Mouse (Mus musculus) G1E (cell line): ENCODE results near the gene Slmap. TPM values are rescaled to one million over a fixed set of nuclear protein-coding genes. Genes with fewer than 3 reads are reported as not detected.
A peak's percentile ranks its signal among the peaks of the same experiment; 100 is the strongest.

Experiments
- ATAC-seq: 2 replicates; pipeline ENCODE4 v1.8.0; 2016; ENCODE audit warnings: mild to moderate bottlenecking; ENCODE audit not compliant: insufficient number of reproducible peaks, poor library complexity, low FRiP score, severe bottlenecking; ENCODE audit errors: extremely low read depth
- DNase-seq: peaks from one replicate; pipeline ENCODE4 v3.0.0; 2012; ENCODE audit warnings: low spot score
- H3K27me3 ChIP-seq: 2 replicates; pipeline ENCODE4 v1.6.1; 2012; ENCODE audit warnings: mild to moderate bottlenecking, low read length, inconsistent platforms; ENCODE audit not compliant: insufficient read depth
- H3K36me3 ChIP-seq: replicated peaks from 2 replicates; pipeline ENCODE3; 2012; ENCODE audit warnings: mild to moderate bottlenecking, inconsistent platforms
- H3K4me1 ChIP-seq: 2 replicates; pipeline ENCODE4 v1.6.1; 2012; ENCODE audit warnings: low read depth, low read length, inconsistent platforms, mixed read lengths; ENCODE audit not compliant: insufficient read depth
- H3K4me3 ChIP-seq: 2 replicates; pipeline ENCODE4 v1.5.1; 2012; ENCODE audit warnings: low read depth, mild to moderate bottlenecking, inconsistent platforms, low read length, moderate library complexity, mixed read lengths
- H3K9me3 ChIP-seq: replicated peaks from 2 replicates; pipeline ENCODE4 v1.6.1; 2012; ENCODE audit warnings: inconsistent platforms
- CTCF ChIP-seq: IDR thresholded peaks from 2 replicates; pipeline ENCODE4 v1.5.1; 2012; ENCODE audit warnings: low read depth, low read length, inconsistent platforms, mixed read lengths
- GATA1 ChIP-seq: IDR thresholded peaks from 2 replicates; pipeline ENCODE4 v1.6.1; 2012; ENCODE audit warnings: borderline replicate concordance, low read length, inconsistent platforms, mixed read lengths
- GATA2 ChIP-seq: IDR thresholded peaks from 2 replicates; pipeline ENCODE4 v1.6.1; 2012; ENCODE audit warnings: low read depth, low read length, inconsistent platforms, borderline replicate concordance
- POLR2AphosphoS5 ChIP-seq: IDR thresholded peaks from 2 replicates; pipeline ENCODE4 v1.6.1; 2012; ENCODE audit warnings: low read depth, low read length, inconsistent platforms; ENCODE audit not compliant: insufficient replicate concordance
- TAL1 ChIP-seq: conservative IDR thresholded peaks from 2 replicates; pipeline ENCODE4 v1.6.1; 2012; ENCODE audit warnings: low read depth, low read length, inconsistent platforms, mixed read lengths
- polyA plus RNA-seq: library from polyadenylated mRNA; stranded (reverse); fragments of >175 nt; gene quantifications from 2 replicates; pipeline ENCODE4 v1.2.3, GENCODE M21; 2012
- total RNA-seq, 2 experiments: library from RNA; stranded (forward) in 1 of 2; stranded (reverse) in 1 of 2; fragments of 200-1000 nt in 1 of 2; fragments of >200 nt in 1 of 2; fragmentation: Nextera tagmentation in 1 of 2; gene quantifications; 2 replicates each; pipeline ENCODE4 v1.2.3; 2014 to 2017

The Slmap gene
- total and polyA plus RNA-seq, 3 experiments: 58.4 to 159 (median 92.9) TPM

DNA sequence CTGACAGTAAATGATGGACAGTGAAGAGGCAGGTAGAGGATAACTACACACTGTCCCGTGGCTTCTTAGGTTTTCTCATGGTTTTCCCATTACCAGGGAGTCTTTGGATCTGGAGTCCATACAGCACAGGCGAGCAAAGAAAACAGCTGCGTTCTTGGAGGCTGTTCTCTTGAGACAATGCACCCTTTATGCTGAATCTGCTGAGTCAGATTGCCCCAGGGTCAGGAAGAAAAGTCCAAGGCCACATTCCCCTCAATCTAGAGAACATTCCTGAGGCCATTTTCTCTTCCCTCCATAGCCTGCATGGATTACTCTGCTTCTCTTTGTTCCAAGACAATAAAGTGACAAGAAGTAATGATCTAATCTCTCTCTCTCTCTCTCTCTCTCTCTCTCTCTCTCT is 155.7 kb downstream of the Slmap start:
- no peaks in the 10 kb centered on the region for H3K9me3 ChIP-seq
- ATAC-seq (no peak), DNase-seq (no peak)
- TF ChIP-seq GATA2 (no peak), POLR2AphosphoS5 (no peak), CTCF (no peak), GATA1 (no peak), TAL1 (no peak)
- peaks cover 11% of the 10 kb centered on the region; the same call in 1 of the 2 replicates for H3K27me3 ChIP-seq
- no peak overlapping the region for H3K4me3 ChIP-seq
- H3K36me3 ChIP-seq: no peaks in the 10 kb centered on the region
- no peaks in the 10 kb centered on the region for H3K4me1 ChIP-seq

DNA sequence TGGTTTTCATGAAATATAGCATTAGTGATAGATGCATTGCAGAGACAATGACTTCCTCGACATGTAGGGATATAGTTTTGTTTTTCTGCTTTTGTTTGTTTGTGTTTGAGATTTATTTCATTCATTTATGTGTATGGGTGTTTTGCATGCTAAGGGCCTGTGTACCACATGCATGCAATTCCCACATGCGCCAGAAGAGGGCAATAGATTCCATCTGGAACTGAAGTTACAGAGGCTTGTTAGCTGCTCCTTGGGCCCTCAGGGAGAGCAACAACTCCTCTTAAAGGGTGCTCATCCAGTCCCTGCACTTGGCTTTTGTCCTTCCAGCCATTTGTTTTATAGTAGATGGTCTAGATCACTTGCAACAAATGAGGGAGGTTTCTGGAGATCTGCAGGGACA is 158.1 kb downstream of the Slmap start:
- ATAC-seq (no peak; the same call in 1 of the 2 replicates), DNase-seq (no peak)
- Histone ChIP-seq H3K4me3 (no peak overlapping the region), H3K9me3 (no peaks in the 10 kb centered on the region), H3K4me1 (no peaks in the 10 kb centered on the region), H3K27me3 (peaks cover 9% of the 10 kb centered on the region; the same call in 1 of the 2 replicates), H3K36me3 (no peaks in the 10 kb centered on the region)
- TF ChIP-seq POLR2AphosphoS5 (no peak), CTCF (peak; percentile 87)

Other genes with a start within 250 kb of the Slmap start
- gene Dennd6a, start 38.9 kb upstream of the Slmap start, total RNA-seq (2014; fragmentation: Nextera tagmentation): 70.0 and 97.5 TPM in 2 replicates
- 48.1 and 51.6 TPM in 2 replicates for gene Dennd6a, start 38.9 kb upstream of the Slmap start, total RNA-seq (2017)
- gene Dennd6a, start 38.9 kb upstream of the Slmap start, polyA plus RNA-seq: 11.0 and 11.2 TPM in 2 replicates
- gene Arf4, start 103.1 kb upstream of the Slmap start, total RNA-seq (2014; fragmentation: Nextera tagmentation): 454 and 572 TPM in 2 replicates
- gene Arf4, start 103.1 kb upstream of the Slmap start, total RNA-seq (2017): 68.0 and 83.3 TPM in 2 replicates
- gene Arf4, start 103.1 kb upstream of the Slmap start, polyA plus RNA-seq: 205 and 234 TPM in 2 replicates
- gene Pde12, start 135.0 kb upstream of the Slmap start, total RNA-seq (2014; fragmentation: Nextera tagmentation): 16.7 and 18.7 TPM in 2 replicates
- 13.1 and 14.2 TPM in 2 replicates for gene Pde12, start 135.0 kb upstream of the Slmap start, total RNA-seq (2017)
- gene Pde12, start 135.0 kb upstream of the Slmap start, polyA plus RNA-seq: 12.3 and 13.5 TPM in 2 replicates
- not detected in 2 replicates for gene Dnah12, start 158.3 kb upstream of the Slmap start, total RNA-seq (2014; fragmentation: Nextera tagmentation)
- 0.06 and 0.16 TPM in 2 replicates for gene Dnah12, start 158.3 kb upstream of the Slmap start, total RNA-seq (2017)
- not detected in 2 replicates for gene Dnah12, start 158.3 kb upstream of the Slmap start, polyA plus RNA-seq